Mouse (Mus musculus) spleen, postnatal 14 days (tissue): ENCODE measurements around the gene Enpp1.

ENCODE experiments used
- DNase-seq, 2 experiments: peaks; one replicate each; pipeline ENCODE4 v3.0.0; 2021 to 2022; ENCODE audit warnings: low spot score in 2 of 2

Enpp1 gene

GRCm38 (mm10) chr10:24711071-24711470 is 888 bp downstream of the Enpp1 start:
- no peak for DNase-seq

DNA sequence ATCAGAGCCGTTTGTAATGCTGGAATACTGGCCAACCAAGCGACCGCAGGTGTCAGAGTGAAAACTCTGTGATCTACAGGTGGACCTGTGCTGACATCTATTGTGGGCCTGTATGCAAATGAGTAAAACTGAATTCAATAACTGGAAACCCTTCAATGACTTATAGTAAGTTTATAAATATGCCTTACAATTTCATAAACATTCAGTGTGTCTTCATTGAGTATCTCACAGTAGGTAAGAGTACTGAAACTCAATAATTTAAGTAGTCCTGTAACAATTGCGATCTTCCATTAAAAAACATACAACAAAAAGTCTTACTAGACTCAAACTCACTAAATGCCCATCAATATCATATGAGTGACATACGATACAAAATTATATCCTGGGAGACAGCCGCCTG is 1.6 kb downstream of the Enpp1 start:
- DNase-seq, result no peak

- no peak for DNase-seq
Measured at GRCm38 (mm10) chr10:24707745-24708144, 4.2 kb downstream of the Enpp1 start.

- DNase-seq, result no peak
Measured at GRCm38 (mm10) chr10:24706431-24707140, 5.4 kb downstream of the Enpp1 start.

GRCm38 (mm10) chr10:24702698-24703097 is 9.3 kb downstream of the Enpp1 start:
- no peak for DNase-seq

- no peak for DNase-seq
Measured at GRCm38 (mm10) chr10:24698131-24698775, 13.7 kb downstream of the Enpp1 start.

- no peak for DNase-seq
Measured at GRCm38 (mm10) chr10:24696761-24697160, 15.2 kb downstream of the Enpp1 start.

GRCm38 (mm10) chr10:24695786-24696185 is 16.2 kb downstream of the Enpp1 start:
- no peak for DNase-seq

DNA sequence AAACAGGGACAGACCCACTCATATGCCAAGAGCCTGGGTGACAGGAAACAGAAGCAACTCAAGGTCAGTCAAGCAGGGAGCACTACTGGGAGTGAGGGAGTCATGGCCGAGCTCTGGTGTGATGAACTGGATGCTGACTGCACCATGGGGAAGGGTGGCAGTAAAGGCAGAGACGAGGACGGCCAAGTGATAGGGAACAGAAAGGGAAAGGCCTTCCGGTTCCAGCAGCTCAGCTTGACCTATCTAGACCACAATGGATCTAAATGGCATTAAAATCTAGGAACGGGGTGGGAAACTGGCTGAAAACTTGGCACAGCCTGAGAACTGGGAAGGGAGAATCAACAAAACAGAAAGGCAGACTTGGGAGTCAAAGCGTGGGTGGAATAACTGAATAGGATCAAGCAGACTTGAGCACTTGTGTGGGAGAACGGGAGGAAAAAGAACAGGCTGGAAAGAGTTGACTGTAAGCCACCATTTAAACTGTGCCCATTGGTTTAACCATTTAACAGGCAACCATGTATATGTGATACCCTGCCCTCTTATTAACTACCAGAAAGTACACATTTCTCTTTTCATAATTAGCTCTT is 29.3 kb downstream of the Enpp1 start:
- DNase-seq, result no peak

GRCm38 (mm10) chr10:24677681-24678080 is 34.3 kb downstream of the Enpp1 start:
- DNase-seq, result no peak

- DNase-seq, result no peak
Measured at GRCm38 (mm10) chr10:24674261-24674660, 37.7 kb downstream of the Enpp1 start.

DNA sequence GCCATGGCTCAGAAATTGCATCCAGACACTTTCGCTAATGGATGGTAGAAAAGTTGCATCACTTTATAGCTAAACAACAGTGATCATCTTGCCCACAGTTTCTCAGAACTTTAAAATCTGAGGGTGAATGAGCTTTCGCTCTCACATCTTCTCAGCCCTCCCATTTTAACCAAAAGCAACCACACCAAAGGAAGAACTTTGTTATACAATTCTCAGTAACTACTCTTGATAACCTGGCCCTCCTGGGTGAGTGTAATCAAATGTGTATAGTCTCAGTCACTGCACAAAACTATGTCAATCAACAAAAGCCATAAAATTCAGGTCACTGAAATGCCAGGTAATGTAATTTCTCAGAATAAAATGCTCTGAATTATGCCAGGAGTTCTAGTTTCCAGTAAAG is 39.0 kb downstream of the Enpp1 start:
- no peak for DNase-seq

- DNase-seq, result no peak
Measured at GRCm38 (mm10) chr10:24670548-24670947, 41.4 kb downstream of the Enpp1 start.

- DNase-seq, result no peak
Measured at GRCm38 (mm10) chr10:24650990-24651569, 60.9 kb downstream of the Enpp1 start.

DNA sequence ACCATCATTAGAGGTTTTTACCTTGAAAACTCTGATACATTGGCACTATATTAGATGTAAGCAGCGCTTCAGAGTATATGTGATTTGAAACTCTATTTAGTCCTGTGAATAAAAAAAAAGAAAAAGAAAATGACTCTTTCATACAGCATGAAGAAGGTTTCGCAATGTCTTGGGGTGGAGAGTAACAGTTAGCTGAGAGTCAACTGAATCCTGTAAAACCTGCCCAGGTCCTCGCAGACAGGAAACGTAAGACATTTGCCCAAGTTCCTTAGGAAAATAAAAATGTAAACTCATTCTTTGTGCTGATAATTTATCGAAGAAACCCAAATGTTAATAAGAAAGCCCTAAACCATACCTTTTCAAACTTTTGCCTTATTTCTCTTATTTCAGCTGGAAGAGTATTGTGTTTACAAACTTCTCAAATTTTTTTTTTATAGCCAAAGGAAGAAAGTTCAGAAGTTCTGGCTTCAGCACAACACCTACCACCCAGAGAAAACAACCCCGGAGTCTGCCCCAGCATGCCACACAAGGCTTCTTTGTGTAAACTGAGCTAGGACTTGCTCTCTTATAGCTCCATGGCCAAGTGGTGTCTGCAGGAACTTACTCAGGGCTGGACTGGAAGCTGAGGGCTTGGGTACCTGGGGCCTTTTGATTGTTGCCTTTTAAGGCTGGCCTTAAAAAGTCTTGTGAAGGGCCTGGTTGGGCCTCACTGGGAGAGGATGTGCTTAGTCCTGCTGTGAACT is 63.8 kb downstream of the Enpp1 start:
- no peak for DNase-seq

- DNase-seq, result no peak
Measured at GRCm38 (mm10) chr10:24645169-24645568, 66.8 kb downstream of the Enpp1 start.

DNA sequence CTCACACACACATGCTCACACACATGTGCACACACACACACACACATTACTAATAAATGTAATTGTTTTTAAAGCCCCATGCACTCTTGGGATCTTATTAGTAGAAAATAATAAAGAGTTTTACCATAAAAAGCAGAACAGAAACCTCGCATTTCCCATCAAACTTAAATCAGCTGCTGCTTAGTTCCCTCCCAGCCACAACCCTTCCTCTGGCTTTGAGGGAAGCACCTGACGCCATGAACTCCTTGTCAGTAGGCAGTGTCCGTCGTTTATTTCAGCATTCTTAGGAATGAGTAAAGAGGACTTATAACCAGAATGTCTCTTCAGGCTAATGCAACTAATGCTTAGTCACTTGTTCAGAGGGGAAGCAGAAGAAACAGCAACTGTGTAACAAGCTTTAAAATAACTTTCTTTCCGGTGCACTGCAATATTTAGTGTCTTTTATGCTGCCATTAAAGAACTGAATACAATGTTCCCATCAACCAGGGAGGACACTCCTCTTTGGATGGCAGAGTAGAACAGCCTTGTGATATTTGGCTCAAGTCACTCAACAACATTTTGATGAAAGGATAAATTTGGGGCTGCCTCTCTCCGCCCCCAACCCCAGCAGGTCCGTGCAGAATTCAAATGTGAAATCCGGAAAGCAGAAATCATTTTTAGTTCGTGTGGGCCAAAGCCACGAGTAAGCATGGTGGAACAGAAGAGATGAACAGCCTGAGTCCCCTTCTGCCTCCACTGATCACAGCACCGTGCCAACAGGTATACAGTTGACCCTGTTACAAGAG is 69.0 kb downstream of the Enpp1 start:
- DNase-seq, result no peak

DNA sequence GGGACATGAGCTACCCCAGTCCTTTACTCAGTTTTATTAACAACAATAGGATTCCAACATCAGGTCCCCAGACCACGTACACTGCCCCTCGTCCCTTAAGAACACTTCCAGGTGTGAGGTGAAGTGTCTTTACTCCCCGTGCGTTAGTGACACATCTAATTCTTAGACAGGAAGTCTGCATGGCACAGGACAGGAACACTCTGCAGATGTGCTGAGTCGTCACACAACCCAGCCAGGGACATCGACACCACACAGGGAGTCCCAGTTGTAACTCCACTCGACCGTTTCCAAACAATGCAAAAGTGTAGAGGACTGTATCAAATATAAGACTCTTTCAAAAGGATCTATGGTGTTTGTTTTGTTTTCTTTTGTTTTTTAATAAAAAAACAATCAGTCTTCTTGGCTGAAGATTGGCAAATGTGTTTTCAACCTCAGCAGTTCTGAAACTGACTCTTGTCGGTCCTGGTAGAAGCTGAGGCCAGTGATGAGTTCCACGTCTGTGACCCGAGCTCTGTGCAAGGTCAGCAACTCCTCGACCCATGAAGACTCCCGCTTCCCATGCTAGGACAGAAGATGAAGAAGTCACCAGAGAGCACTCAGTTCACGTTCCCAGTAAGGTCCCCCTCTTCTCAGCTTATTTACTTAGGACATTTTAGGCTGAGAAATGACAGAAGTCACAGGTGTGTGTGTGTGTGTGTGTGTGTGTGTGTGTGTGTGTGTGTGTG is 70.4 kb downstream of the Enpp1 start:
- DNase-seq, result no peak

DNA sequence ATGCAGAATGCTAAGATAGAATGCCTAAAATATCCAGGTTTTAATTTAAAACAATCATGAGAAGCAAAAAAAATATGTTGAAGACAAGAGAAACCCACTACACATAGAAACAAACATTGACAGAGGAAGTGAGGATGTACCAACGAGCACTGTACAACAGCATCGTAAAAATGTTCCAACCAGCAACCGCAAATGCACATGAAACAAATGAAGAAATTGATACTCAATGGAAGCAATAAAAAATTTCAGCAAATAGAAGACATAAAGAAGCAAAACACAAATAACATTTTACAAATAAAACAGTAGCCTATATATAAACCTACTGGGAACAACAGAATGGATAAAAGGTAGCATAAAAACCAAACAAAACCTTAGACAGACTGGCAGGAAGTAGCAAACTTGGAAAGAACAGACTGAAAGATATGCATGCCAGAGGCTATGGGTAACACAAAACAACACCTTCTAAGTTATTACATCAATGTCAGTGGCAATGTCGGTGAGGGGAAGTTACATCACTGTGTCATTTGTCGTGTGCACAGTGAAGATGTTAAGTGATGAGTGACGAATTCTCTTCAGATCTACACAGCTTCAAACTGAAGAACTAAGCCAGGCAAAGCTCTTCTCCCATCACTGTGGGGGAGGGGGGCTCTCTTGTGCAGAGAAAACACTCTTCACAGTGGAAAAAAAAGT is 71.6 kb downstream of the Enpp1 start:
- DNase-seq, result no peak

DNA sequence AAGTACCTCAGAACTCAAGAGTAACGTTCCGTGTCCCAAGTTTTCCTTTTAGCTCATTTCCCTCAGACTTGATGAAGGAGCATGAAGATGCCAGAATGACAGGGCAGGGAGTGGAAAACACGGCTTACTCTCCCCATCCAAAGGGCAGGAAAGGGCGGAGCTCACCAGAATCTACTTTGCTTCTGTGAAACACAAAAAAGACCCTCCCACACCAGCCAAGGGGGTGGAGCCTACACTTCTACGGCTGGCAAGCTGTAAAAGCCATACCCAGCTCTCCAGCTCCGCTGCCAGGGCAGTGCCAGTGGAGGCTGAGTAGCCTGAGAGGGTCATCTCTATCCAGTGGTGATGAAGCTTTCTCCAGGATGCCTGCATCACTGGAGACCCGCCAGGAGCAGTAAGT is 72.4 kb downstream of the Enpp1 start:
- no peak for DNase-seq
